Mouse (Mus musculus) intestine, embryonic 14.5 days (tissue): ENCODE data around the gene Zfp202. TPM values are rescaled to one million over a fixed set of nuclear protein-coding genes. Genes with fewer than 3 reads are reported as not detected.

Source experiments
- ATAC-seq: fragments of 200-750 bp; cut with Nextera tagmentation; replicated peaks from 2 replicates; pipeline ENCODE4 v1.8.0; 2017; ENCODE audit warnings: low read depth, moderate number of reproducible peaks, moderate TSS enrichment, moderate library complexity; ENCODE audit not compliant: low FRiP score, low TSS enrichment
- DNase-seq: peaks from one replicate; pipeline ENCODE4 v3.0.0-alpha.2; 2018; ENCODE audit warnings: low spot score
- H3K27ac ChIP-seq: fragments of 300-500 bp; sonication (generic); 2 replicates; pipeline ENCODE4 v1.5.1; 2014; ENCODE audit warnings: low read depth, mild to moderate bottlenecking, control low read depth
- H3K27me3 ChIP-seq: fragments of 300-500 bp; sonication (generic); replicated peaks from 2 replicates; pipeline ENCODE4 v1.6.1; 2014; ENCODE audit warnings: low read length, control low read depth; ENCODE audit not compliant: control insufficient read depth, insufficient read depth
- H3K36me3 ChIP-seq: fragments of 300-500 bp; sonication (generic); 2 replicates; pipeline ENCODE4 v1.6.1; 2014; ENCODE audit warnings: low read length, control low read depth; ENCODE audit not compliant: control insufficient read depth, insufficient read depth
- H3K4me1 ChIP-seq: fragments of 300-500 bp; sonication (generic); replicated peaks from 2 replicates; pipeline ENCODE4 v1.6.1; 2014; ENCODE audit warnings: low read length, control low read depth, mixed read lengths; ENCODE audit not compliant: control insufficient read depth, insufficient read depth
- H3K4me2 ChIP-seq: fragments of 300-500 bp; sonication (generic); 2 replicates; pipeline ENCODE4 v1.6.1; 2014; ENCODE audit warnings: low read length
- H3K4me3 ChIP-seq: fragments of 300-500 bp; sonication (generic); 2 replicates; pipeline ENCODE4 v1.5.1; 2014; ENCODE audit warnings: low read depth, low read length, control low read depth, mixed read lengths
- H3K9ac ChIP-seq: fragments of 300-500 bp; sonication (generic); 2 replicates; pipeline ENCODE4 v1.6.1; 2014; ENCODE audit warnings: mild to moderate bottlenecking, low read length
- H3K9me3 ChIP-seq: fragments of 300-500 bp; sonication (generic); 2 replicates; pipeline ENCODE4 v1.6.1; 2016; ENCODE audit warnings: low read length, control low read depth; ENCODE audit not compliant: control insufficient read depth
- WGBS: fragments of 180-500 bp; shearing (Covaris S2); extraction: QIAGEN DNeasy Blood & Tissue Kit; methylation state at CpG from one replicate; pipeline ENCODE4 v1.1.7; 2014; 5-methylcytosine and 5-hydroxymethylcytosine counted together
- polyA plus RNA-seq: library from polyadenylated mRNA; unstranded; fragments of >200 nt; fragmentation: Nextera tagmentation; extraction: Ambion mirVana; gene quantifications from 2 replicates; pipeline ENCODE4 v1.2.1, GENCODE M21; 2014

The Zfp202 gene
- polyA plus RNA-seq, 1 experiment from 2014 or later, result 5.0 TPM

DNA sequence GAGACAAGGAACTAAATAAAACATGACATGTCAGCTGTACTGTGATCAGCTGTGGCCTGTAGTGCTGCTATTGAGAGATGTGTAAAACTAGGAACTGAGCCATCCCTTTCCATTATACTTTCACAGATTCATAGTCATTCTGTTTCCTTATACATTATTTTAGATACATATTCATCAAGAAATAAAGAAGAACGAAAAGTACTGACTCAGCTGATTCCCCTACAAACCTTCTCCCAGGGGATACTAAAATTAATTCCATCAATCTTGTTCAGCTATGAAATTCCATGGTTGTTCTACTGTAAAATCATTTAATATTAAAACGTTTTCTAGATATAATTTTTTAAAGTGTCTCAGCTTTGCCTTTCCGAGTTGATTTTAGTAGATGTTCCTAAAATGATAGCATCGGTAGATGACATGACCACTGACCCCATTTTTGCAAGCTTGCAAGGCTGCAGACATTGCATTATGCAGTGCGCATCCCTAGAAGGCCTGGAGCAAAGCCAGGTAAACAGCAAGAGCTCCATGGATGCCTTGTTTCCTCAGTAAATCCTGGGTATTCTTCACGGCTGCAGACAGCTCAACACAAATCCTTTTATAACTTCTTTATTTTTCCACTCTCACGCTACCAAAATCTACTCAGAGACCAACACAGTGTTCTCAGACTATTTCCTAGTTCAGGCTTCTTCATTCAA is 54.0 kb downstream of the Zfp202 start:
- Histone ChIP-seq H3K4me2 (no peak overlapping the region), H3K36me3 (no peaks in the 10 kb centered on the region), H3K27ac (no peak overlapping the region), H3K4me1 (peaks cover 7% of the 10 kb centered on the region; the same call in 1 of the 2 replicates), H3K9me3 (no peaks in the 10 kb centered on the region), H3K9ac (no peak overlapping the region), H3K4me3 (no peak overlapping the region), H3K27me3 (no peaks in the 10 kb centered on the region)
- 82% methylated on average over 7 of the region's 7 CpGs for WGBS
- no peak for DNase-seq
- no peak for ATAC-seq

DNA sequence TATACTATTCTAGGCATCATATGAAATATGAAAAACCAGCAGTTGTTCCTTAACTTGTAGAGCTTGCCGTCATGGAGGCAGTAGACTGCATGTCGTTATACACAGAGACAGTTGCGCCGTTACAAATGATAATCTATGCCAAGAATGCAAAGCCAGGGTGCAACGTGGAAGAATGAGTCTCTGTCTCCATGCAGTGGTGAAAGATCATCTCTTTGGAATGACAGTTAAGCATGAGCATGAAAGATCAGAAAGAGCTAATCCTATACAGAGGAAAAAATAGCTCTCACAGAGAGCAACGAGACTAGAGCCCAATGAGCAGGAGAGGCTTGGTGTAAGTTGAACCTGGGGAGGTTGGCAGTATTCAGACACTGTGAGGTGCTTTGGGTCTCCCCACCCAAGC is 54.6 kb downstream of the Zfp202 start:
- H3K36me3 ChIP-seq, result no peaks in the 10 kb centered on the region
- H3K4me2 ChIP-seq, result no peak overlapping the region
- no peak overlapping the region for H3K27ac ChIP-seq
- peaks cover 2% of the 10 kb centered on the region; the same call in 1 of the 2 replicates for H3K4me1 ChIP-seq
- WGBS, result 72% methylated on average over 6 of the region's 6 CpGs
- no peaks in the 10 kb centered on the region for H3K27me3 ChIP-seq
- no peak for ATAC-seq
- no peak overlapping the region for H3K9ac ChIP-seq
- no peak for DNase-seq
- H3K4me3 ChIP-seq, result no peak overlapping the region
- no peaks in the 10 kb centered on the region for H3K9me3 ChIP-seq

- H3K27me3 ChIP-seq, result no peaks in the 10 kb centered on the region
- 59% methylated on average over 1 of the region's 1 CpGs for WGBS
- no peak for ATAC-seq
- H3K9me3 ChIP-seq, result no peaks in the 10 kb centered on the region
- no peak overlapping the region for H3K9ac ChIP-seq
- no peak for DNase-seq
- 0 out of 2 replicates have a peak, but pooled peaks cover 2% of the 10 kb centered on the region for H3K4me1 ChIP-seq
- no peak overlapping the region for H3K4me2 ChIP-seq
- no peaks in the 10 kb centered on the region for H3K36me3 ChIP-seq
- H3K4me3 ChIP-seq, result no peak overlapping the region
- no peak overlapping the region for H3K27ac ChIP-seq
These were observed 57.0 kb downstream of the Zfp202 start for GRCm38 (mm10) chr9:40249106-40249505.

DNA sequence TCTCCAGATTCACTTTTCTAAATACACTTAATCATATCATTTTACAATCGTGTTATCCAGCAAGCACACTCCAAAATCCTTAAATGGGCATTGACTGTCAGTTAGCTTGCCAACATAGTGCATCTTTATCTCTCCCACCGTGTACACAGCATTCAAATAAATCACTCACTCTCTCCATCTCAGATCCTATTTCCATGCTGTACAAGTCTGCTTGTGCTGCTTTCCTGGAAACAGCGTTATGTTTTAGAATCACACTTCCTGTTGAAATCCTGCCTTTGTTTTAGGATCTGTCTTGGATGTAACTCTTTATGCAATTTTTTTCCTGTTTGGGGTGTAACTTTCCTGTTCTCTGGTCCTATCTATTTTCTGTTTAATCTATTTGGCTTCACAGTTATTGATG is 60.3 kb downstream of the Zfp202 start:
- ATAC-seq (no peak), DNase-seq (no peak)
- H3K27me3 ChIP-seq, result no peaks in the 10 kb centered on the region

More for the DNA sequence above, 60.3 kb downstream of the Zfp202 start:
- 50% methylated on average over 3 of the region's 3 CpGs for WGBS
- no peak overlapping the region for H3K9ac ChIP-seq
- H3K4me2 ChIP-seq, result no peak overlapping the region
- H3K9me3 ChIP-seq, result no peaks in the 10 kb centered on the region
- H3K4me3 ChIP-seq, result no peak overlapping the region
- H3K36me3 ChIP-seq, result no peaks in the 10 kb centered on the region
- H3K27ac ChIP-seq, result no peak overlapping the region
- H3K4me1 ChIP-seq, result no peaks in the 10 kb centered on the region

Other genes with a start within 250 kb of the Zfp202 start
- not detected in 2 replicates for gene Olfr975, start 240.3 kb upstream of the Zfp202 start, polyA plus RNA-seq
- gene Olfr976, start 231.2 kb upstream of the Zfp202 start, polyA plus RNA-seq, result not detected in 2 replicates
- not detected in 2 replicates for gene Olfr978, start 200.2 kb upstream of the Zfp202 start, polyA plus RNA-seq
- gene Olfr979, start 188.9 kb upstream of the Zfp202 start, polyA plus RNA-seq, result not detected in 2 replicates
- gene Olfr980, start 182.7 kb upstream of the Zfp202 start, polyA plus RNA-seq, result not detected in 2 replicates
- gene Olfr981, start 170.9 kb upstream of the Zfp202 start, polyA plus RNA-seq, result not detected in 2 replicates
- not detected in 2 replicates for gene Olfr982, start 118.5 kb upstream of the Zfp202 start, polyA plus RNA-seq
- gene Olfr983, start 98.7 kb upstream of the Zfp202 start, polyA plus RNA-seq, result not detected in 2 replicates
- gene Olfr984, start 78.1 kb upstream of the Zfp202 start, polyA plus RNA-seq, result not detected in 2 replicates
- gene Olfr985, start 62.1 kb upstream of the Zfp202 start, polyA plus RNA-seq, result not detected in 2 replicates
- gene Tmem225, start 44.2 kb upstream of the Zfp202 start, polyA plus RNA-seq, result not detected in 2 replicates
- gene Olfr986, start 11.4 kb upstream of the Zfp202 start, polyA plus RNA-seq, result not detected in 2 replicates
- gene Scn3b, start 76.9 kb downstream of the Zfp202 start, polyA plus RNA-seq, result 6.9 and 9.1 TPM in 2 replicates